Mouse (Mus musculus): ENCODE measurements around the gene Lrp1.

Gene Lrp1

GRCm38 (mm10) chr10:127615591-127615990, 5.4 kb downstream of the Lrp1 start:
- DNase-seq (ENCODE audit: low read depth, low spot score): no peak

GRCm38 (mm10) chr10:127615034-127615374, 5.9 kb downstream of the Lrp1 start:
- no peak for DNase-seq (ENCODE audit: low read depth, low spot score)

DNA sequence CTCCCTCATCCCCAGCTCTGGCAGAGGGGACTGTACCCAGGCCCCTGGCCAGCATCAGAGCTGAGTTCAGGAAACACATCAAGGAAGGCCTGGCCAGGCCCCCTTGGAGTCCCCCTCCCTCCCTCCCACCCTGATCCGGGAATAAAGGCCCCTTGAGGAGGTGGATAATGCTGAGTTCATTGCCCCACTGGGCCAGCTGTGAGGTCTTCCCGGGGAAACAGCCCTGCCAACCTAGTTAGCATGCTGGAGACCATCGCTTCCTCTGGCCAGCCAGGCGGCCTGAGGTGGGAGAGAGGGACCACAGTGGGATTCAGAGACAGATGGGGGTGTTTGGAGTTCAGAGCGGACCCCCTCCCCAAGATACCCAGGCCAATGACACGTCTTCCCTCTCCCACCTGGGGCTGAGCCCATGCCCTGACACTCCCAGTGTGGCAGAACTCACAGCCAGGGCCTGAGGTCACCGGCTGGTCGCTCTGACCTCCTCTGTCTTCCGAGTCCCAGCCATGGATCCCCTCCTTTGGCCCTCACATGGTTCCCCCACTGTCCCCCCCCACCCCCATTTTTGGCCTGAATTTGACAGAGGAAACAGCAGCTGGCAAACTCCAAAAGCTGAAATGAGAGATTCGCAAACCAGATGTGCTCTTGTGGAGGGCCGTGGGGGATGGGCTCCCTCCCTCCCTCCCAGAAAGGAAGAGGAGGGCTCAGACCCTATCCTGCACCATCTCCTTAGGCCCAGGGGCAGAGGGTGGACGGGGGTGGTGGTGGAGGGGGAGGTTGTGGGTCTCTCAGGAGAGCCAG, 6.5 kb downstream of the Lrp1 start:
- DNase-seq (ENCODE audit: low read depth, low spot score): no peak

DNA sequence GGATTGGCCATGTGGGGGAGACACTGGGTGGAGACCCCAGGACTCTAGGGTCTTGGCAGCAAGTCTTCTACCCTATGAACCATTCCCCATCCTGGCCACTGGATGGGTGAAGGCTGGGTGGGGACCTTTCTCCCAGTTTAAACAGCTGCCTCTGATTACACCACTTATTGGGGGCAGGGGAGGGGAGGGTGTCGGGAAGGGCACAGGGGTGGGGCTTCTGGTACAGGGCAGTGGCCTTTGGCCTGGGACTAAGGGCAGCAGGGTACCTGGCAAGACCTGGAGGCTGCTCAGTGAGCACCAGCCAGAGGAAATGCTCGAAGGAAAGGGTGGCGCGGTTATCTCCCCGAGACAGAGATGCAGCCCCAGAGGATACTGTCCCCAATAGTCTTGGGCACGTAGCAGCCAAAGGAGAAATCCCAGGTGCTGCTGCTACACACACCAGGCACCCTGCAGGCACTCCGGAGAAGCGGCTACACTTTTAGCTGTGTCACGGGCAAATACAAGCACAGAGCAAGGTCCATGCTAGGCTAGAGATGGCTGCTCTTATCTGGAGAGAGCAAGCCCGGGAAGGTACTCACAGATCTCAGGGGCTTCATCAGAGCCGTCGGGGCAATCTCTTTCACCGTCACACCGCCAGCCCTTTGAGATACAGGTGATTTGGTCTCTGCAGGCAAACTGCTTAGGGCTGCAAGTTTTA, 8.7 kb downstream of the Lrp1 start:
- no peak for DNase-seq (ENCODE audit: low read depth, low spot score)

GRCm38 (mm10) chr10:127610066-127610415, 10.9 kb downstream of the Lrp1 start:
- no peak for DNase-seq (ENCODE audit: low read depth, low spot score)

- DNase-seq (ENCODE audit: low read depth, low spot score): peak; percentile 84
Measured at GRCm38 (mm10) chr10:127609415-127610065, 11.4 kb downstream of the Lrp1 start.

DNA sequence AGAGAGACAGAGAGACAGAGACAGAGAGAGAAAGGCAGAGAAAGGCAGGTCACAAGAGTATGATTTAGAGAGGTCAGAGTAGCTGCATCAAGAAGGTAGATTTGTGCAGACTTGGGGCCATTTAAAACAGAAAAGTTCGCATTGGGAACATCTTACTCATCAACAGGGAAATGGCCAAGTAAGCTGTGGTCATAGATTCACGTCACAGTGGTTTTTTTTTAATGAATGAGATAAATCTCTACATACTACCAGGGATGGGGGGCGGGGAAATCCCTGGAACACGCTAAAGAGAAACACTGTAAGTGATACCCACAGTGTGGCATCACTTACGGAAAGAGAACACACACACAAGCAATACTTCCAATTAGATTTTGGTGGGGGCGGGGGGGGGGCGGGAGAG, 13.9 kb downstream of the Lrp1 start:
- DNase-seq (ENCODE audit: low read depth, low spot score): peak; percentile 91

- no peak for DNase-seq (ENCODE audit: low read depth, low spot score)
Measured at GRCm38 (mm10) chr10:127605756-127606155, 15.2 kb downstream of the Lrp1 start.

- DNase-seq (ENCODE audit: low read depth, low spot score): no peak
Measured at GRCm38 (mm10) chr10:127605251-127605547, 15.7 kb downstream of the Lrp1 start.

DNA sequence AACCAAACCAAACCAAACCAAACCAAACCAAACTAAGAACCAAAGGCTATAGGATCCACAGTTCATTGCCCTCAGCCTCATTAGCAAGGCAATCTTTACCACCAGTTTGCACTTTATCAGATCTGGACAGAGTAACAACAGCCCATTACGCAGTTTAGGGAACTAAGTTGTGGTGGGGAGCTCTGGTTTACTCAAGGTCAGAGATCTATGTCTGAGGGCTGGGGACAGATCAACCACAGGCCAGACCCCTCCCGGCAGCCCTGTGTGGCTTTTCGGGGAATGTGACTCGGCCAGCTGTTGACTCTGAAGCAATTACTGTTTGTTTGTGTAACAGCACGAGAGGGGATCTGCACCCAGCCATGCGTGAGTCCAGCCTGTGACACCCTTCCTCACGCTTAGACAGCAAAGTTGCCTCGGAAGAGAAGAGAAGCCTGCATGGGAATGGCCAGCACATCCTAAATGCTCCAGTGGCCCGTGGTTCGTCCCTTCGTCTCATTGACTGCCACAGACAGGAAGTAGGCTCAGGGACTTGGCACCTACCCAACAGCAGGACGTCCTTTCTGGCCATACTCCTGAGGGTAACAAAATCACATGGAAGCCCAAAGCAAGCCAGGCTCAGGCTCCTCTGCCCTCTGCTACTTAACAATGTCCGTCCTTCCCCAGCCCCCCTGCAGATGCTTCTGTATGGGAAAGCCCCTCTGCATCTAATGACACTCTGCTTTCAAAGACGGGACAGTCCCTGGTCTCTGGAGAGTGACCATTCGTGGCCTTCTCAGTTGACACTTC, 16.3 kb downstream of the Lrp1 start:
- DNase-seq (ENCODE audit: low read depth, low spot score): no peak

GRCm38 (mm10) chr10:127603437-127604371, 17.2 kb downstream of the Lrp1 start:
- no peak for DNase-seq (ENCODE audit: low read depth, low spot score)

- no peak for DNase-seq (ENCODE audit: low read depth, low spot score)
Measured at GRCm38 (mm10) chr10:127602194-127602593, 18.8 kb downstream of the Lrp1 start.

- no peak for DNase-seq (ENCODE audit: low read depth, low spot score)
Measured at GRCm38 (mm10) chr10:127599779-127600541, 21.0 kb downstream of the Lrp1 start.

DNA sequence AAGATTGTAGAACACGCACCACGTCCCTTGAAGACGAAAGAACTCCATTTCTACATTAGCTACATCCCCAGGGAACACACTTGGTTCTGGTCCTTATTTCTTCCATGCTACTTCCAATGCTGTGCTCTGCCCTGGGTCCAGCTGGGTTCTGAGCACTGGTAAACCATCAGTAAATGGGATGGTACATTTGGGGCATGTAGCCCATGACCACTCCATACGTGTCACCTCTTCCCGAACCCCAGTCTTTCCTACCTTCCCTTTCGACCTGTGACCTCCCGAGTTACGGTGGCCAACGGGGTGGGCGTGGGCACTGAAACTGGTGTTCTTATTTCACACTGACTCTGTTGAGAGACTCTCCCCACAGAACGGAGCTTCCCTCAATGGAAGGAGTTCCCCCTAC, 21.7 kb downstream of the Lrp1 start:
- DNase-seq (ENCODE audit: low read depth, low spot score): no peak

DNA sequence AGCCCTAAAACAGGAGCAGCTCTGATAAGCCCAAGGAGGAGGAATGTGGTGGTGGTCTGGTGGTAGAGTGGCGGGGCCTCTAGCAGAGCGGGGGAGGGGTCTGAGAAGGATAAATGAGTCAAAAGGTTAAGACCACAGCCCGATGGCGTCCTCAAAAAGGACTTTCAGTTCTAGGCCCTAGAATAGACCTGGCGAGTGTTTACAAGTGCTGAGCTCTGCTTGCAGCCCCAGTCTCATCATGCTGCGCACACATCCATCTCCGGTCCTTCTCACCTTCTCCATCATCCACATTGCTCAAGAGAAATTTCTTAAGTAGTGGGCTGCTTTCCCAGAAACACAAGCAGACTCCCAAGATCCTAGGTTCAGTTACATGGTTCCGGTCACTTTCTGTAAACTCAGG, 22.3 kb downstream of the Lrp1 start:
- no peak for DNase-seq (ENCODE audit: low read depth, low spot score)

- peak; percentile 82 for DNase-seq (ENCODE audit: low read depth, low spot score)
Measured at GRCm38 (mm10) chr10:127597311-127597901, 23.5 kb downstream of the Lrp1 start.

- peak; percentile 66 for DNase-seq (ENCODE audit: low read depth, low spot score)
Measured at GRCm38 (mm10) chr10:127596321-127596941, 24.5 kb downstream of the Lrp1 start.

- DNase-seq (ENCODE audit: low read depth, low spot score): no peak
Measured at GRCm38 (mm10) chr10:127594930-127595715, 25.8 kb downstream of the Lrp1 start.

DNA sequence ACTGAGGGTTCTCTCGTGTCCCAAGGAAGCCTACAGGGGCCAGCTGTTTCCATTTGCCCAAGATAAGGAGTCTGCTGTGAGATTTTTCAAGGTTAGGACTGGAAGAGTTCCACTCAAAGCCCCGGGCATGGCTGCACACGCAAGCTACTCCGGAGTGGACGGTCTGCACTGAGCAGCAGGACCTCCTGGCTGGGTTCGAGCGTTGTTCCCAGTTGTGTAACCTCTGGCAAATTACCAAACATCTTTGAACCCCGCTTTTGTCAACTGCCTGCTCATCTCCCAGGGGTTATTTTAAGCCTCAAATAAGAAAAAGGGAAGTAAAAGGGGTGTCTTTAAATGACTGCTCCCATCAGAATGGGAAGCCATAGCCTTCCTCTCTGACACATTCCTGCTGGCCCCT, 26.5 kb downstream of the Lrp1 start:
- DNase-seq (ENCODE audit: low read depth, low spot score): no peak

Data from 3T3-L1 (cell line).